Mouse (Mus musculus): ENCODE results near the gene Hcfc2. TPM values are rescaled to one million over a fixed set of nuclear protein-coding genes. Genes with fewer than 3 reads are reported as not detected.

Gene Hcfc2
- 32.1 and 34.0 TPM in 2 replicates for polyA plus RNA-seq (2015; fragmentation: Nextera tagmentation; extraction: Ambion mirVana)

GRCm38 (mm10) chr10:82695956-82696355, at the start of gene Hcfc2:
Hcfc2 (plus strand) TSS chr10:82696160.
- DNase-seq (ENCODE audit: low spot score) = no peak

GRCm38 (mm10) chr10:82647205-82647811, 48.7 kb upstream of the Hcfc2 start:
- DNase-seq (ENCODE audit: low spot score) = no peak

DNA sequence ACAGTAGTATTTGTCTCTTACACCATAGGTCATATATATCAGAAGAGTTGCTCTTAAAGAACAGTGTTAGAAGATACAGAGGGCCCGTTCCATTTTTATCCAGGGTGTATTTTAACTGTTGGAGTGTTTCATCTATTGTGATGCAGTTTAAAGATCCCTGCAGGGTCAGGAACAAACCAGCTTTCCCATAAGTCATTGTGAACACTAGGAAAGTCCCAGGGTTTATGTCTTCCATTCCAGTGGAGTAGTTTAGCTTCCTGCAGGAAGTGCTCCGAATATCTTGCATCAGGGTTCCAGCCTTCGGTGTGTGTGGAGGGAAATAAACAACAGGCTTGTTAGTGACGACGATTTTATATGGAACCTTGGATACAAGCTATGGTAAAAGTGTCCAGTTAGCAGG, 44.7 kb upstream of the Hcfc2 start:
- no peak for DNase-seq (ENCODE audit: low spot score)

DNA sequence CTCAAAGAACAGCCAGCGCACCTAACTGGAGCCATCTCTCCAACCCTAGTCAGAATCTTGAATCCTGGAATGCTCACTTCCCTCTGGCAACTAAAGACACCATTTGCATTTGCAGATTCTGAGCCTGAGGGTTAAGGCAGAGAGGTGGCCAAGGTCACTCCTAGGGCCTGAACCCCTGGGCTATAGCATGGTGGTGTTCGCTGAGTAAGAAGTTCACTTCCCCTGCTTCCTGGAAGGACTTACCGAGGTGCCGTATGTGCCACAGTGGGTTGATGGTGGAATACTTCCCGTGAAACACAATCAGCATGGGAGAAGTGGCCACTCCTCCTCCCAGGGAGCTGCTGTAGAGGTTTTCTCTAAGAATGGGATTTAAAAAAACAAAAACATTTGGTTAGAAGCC, 43.3 kb upstream of the Hcfc2 start:
- DNase-seq (ENCODE audit: low spot score) = no peak

DNA sequence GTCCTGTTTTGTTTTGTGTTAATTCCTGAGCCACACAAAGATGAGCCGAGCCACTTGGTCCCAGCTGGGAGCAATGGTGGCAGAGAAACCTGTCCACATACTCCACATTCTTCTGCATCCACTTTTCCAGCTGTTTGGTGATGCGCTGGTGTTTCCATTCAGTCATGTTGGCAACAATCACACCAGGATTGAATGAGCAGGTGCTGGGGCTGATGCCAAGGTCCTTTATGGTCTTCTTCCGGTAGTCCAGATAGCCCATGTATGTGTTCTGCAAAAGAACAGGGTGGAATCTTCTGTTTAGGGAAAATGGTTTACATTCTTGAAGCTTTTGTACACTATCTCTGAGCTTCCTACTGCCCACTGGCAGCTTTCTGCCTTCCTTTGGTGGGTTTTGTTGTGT, 41.4 kb upstream of the Hcfc2 start:
- no peak for DNase-seq (ENCODE audit: low spot score)

DNA sequence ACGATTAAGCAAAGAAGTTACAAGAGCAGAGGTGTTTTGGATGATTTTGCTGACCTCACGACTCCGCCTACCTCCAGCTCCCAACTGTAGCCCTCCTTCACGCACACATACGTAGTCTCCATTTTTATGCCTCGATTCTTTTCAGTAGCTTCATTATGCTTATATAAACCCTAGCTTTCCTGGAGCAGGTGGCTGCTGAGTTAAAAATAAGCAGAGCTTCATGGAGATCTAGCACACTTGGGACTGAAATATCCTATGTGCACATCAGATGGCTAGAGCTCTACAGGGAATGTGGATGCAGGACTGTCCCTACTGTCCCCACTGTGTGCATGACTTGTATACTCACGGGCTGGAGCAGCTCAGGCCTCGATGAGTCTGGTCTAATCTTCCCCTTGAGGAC, 34.1 kb upstream of the Hcfc2 start:
- peak; percentile 7 for DNase-seq (ENCODE audit: low spot score)

GRCm38 (mm10) chr10:82662267-82662990, 33.5 kb upstream of the Hcfc2 start:
- DNase-seq (ENCODE audit: low spot score) = peak; percentile 81

DNA sequence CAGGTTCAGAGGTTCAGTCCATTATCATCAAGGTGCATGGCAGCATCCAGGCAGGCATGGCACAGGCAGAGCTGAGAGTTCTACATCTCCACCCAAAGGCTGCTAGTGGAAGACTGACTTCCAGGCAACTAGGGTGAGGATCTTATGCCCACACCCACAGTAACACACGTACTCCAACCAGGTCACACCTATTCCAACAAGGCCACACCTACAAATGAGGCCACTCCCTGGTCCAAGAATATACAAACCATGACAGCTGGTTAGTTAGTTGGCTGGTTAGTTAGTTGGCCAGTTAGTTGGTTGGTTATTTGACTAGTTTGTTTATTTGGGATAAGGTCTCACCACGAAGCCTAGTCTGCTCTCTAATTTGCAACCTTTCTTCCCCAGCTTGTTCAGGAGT, 32.7 kb upstream of the Hcfc2 start:
- DNase-seq (ENCODE audit: low spot score) = no peak

GRCm38 (mm10) chr10:82665951-82666350, 30.0 kb upstream of the Hcfc2 start:
- DNase-seq (ENCODE audit: low spot score) = no peak

GRCm38 (mm10) chr10:82666436-82667234, 29.3 kb upstream of the Hcfc2 start:
- DNase-seq (ENCODE audit: low spot score) = peak; percentile 88

DNA sequence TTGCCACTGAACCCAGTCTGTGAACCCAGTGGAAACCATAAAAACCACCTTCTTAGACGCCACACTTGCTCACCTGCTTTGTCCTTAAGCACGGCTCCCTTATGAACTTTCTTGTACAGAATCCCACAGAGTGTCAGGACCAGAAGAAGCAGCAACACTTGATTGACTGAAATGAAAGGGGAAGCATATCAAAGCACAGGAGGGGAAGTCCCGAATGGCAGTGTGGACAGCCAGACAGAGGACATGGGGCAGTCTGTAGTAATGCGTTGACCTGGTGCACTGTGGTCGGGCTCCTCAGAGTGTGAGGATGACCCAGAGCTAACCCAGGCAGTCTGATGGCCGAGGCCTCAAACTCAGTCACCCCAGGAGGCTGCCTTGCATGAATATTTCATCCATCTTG, 25.8 kb upstream of the Hcfc2 start:
- DNase-seq (ENCODE audit: low spot score) = no peak

GRCm38 (mm10) chr10:82676949-82677348, 19.0 kb upstream of the Hcfc2 start:
- DNase-seq (ENCODE audit: low spot score) = no peak

GRCm38 (mm10) chr10:82680769-82681168, 15.2 kb upstream of the Hcfc2 start:
- no peak for DNase-seq (ENCODE audit: low spot score)

- DNase-seq (ENCODE audit: low spot score) = no peak
Measured at GRCm38 (mm10) chr10:82681639-82682038, 14.3 kb upstream of the Hcfc2 start.

- no peak for DNase-seq (ENCODE audit: low spot score)
Measured at GRCm38 (mm10) chr10:82685440-82685839, 10.5 kb upstream of the Hcfc2 start.

DNA sequence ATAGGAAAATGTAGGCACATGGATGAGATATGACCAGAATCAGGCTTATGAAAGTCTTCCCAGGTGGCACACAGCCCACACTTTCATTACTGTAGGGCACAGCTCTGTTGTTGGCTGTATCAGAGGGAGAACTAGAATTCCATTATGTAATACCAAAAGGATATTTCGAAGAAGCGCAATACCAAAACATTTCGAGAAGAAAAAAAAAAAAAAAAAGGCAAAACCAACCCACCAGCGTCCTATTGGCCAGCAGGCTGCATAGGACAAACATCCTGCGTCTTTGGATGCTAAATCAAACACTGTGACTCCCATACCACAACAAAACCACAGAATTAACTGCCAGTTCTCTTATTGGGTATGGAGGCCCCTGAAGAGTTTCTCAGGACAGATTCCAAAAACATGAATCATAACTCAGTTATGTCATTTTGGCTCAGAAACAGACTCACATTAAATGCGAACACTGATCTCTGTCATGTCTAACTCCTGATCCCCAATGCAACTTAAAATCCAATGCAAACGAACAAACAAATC, 6.2 kb upstream of the Hcfc2 start:
- DNase-seq (ENCODE audit: low spot score) = no peak

- DNase-seq (ENCODE audit: low spot score) = no peak
Measured at GRCm38 (mm10) chr10:82690494-82690893, 5.5 kb upstream of the Hcfc2 start, which contains the start of gene Glt8d2. Glt8d2 (minus strand) TSS chr10:82690650.

DNA sequence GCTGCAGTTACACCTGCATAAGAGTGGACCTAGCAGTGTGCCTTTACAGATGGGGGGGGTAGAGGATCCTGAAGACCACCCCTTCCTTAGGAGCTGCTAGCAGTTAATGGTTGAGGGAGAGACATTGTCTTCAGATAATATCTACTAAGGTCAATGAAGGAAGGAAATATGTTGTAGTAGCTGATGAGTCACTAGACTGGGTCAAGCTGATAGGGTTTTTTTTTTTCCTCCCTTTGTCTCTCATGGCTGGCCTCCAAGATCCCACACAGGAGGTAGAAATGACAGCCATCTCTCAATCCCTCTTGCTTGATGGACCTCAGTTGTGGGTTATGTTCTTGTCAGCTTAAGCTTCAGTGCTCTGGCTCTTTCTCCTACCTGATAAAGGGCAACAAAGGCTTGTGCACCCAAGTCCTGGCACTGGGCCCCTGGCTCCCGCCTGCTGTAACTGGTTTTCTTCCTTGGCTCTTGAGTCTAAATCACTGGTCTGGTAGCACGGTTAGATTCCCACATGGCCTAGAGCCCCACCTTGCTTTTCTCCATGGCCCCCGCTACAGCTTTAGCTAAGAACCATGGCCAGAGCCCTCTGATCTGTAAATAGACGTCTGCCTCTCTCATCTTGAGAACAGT, 606 bp downstream of the Hcfc2 start:
- no peak for DNase-seq (ENCODE audit: low spot score)

DNA sequence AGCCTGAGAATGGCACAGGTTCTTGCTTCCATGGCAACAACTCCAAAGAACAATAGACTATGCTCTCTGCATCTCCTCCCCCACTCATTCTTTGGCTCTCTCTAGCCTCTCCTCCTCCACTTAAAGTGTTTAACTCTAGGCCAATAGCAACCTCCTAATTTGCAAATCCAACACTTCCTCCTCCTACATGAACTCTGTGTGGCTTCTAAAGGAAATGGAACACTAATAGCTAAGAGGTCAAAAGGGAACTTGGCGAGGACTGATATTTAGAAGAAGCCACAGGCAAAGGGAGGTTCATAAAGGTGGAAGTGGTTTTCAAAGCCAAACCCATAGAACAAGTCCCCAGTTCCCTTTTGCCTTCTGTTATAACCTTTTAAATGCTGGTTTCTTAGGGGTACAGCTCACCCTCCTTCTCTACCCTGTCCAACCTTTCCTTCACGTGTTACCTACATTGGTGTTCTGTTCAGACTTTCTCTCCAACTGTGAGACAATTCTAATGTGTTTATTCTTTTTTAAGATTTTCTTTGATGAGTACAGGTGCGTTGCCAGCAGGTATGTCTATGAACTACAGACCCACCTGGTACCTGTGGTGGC, 1.4 kb downstream of the Hcfc2 start:
- peak; percentile 31 for DNase-seq (ENCODE audit: low spot score)

- DNase-seq (ENCODE audit: low spot score) = peak; percentile 92
Measured at GRCm38 (mm10) chr10:82698712-82699261, 2.8 kb downstream of the Hcfc2 start.

Data from thymus, postnatal 0 days (tissue).